Mouse (Mus musculus) lung, adult 2 months (tissue): ENCODE measurements around the gene Sost. TPM values are rescaled to one million over a fixed set of nuclear protein-coding genes. Genes with fewer than 3 reads are reported as not detected.
A peak's percentile ranks its signal among the peaks of the same experiment; 100 is the strongest.

Experiments
- DNase-seq: peaks from one replicate; pipeline ENCODE4 v3.0.0; 2022
- H3K4me1 ChIP-seq: fragments of 200-500 bp; 2 replicates; pipeline ENCODE4 v1.6.1; 2011; ENCODE audit warnings: low read length; ENCODE audit not compliant: control insufficient read depth, insufficient read depth
- H3K4me3 ChIP-seq: fragments of 200-500 bp; replicated peaks from 2 replicates; pipeline ENCODE3; 2011; ENCODE audit warnings: low read depth, mild to moderate bottlenecking, control low read depth, low read length; ENCODE audit errors: extremely low read depth
- CTCF ChIP-seq: fragments of 200-500 bp; IDR thresholded peaks from 2 replicates; pipeline ENCODE4 v1.5.1; 2011; ENCODE audit warnings: mild to moderate bottlenecking, low read length, control low read depth; ENCODE audit not compliant: insufficient read depth
- POLR2A ChIP-seq: fragments of 200-500 bp; IDR thresholded peaks from 2 replicates; pipeline ENCODE4 v1.6.1; 2011; ENCODE audit warnings: low read depth, mild to moderate bottlenecking, control low read depth, low read length, borderline replicate concordance; ENCODE audit errors: extremely low read depth
- WGBS: fragments of 180-500 bp; shearing (Covaris S2); methylation state at CpG from one replicate; pipeline ENCODE4 v1.1.7; 2018; 5-methylcytosine and 5-hydroxymethylcytosine counted together
- polyA plus RNA-seq: library from polyadenylated mRNA; depleted of rRNA; stranded (reverse); fragments of >200 nt; gene quantifications from 2 replicates; pipeline ENCODE4 v1.2.3, GENCODE M21; 2012

The Sost gene
- polyA plus RNA-seq, 1 experiment, result 2.2 TPM

DNA sequence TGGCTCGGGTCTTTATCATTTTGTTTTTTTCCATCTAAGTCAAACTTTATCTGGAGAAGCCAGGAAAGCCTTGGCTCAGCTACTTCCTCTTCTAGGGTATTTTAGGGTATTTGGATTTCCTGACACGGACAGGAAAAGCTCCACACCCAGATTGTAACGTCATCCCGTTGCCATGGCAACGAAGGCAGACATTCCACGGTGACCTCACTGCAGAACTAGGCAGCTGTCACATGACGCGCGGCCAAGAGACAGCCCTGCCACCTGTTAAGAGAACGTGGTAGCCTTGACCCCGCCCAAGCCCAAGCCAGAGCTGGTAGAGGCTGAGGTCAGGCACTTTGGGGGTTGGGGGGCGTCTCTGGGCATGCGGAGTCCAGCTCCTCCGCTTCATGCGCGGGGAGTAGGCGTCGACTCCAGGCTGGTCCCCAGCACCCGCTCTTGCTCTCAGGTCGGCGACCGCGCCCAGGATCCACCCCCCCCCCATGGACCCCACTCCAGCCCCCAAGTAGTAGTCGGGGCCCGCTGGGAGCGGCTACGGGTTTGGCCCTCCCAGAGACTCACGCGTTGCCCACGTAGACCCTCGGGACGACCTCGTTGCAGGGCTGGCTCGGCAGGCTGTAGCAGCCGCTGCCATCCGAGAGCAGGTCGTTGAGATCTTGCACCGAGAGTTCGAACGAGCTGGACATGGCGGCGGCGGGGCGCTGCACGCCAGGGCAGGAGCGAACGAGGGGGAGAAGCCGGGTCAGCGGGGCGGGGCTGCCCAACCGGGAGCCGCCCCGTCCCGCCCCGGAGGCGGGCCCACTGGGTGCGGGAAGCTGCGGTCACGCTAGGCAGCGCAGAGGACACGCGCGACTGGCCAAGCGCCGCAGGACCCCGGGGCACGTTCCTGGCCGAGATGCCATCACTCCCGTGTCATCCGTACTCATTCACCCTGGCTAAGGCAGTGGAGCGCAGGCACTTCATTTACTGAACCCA is 17.5 kb upstream of the Sost start, which contains the start of gene Cfap97d1:
Gene Cfap97d1 (plus strand): TSS at position 226 of the 972 bp plus-strand sequence.
- TF ChIP-seq POLR2A (peak; percentile 91), CTCF (no peak)
- DNase-seq, result peak; percentile 94
- under 1% methylated on average over 71 of the region's 71 CpGs for WGBS
- Histone ChIP-seq H3K4me3 (peak within 1 kb of the TSS; percentile 83), H3K4me1 (peaks cover 13% of the 10 kb centered on the region)

GRCm38 (mm10) chr11:101983431-101983921 is 16.7 kb upstream of the Sost start:
- no peak for TF ChIP-seq CTCF
- TF ChIP-seq POLR2A, result no peak
- Histone ChIP-seq H3K4me3 (peak overlapping the region; percentile 68), H3K4me1 (peaks cover 13% of the 10 kb centered on the region)
- WGBS, result 34% methylated on average over 10 of the region's 10 CpGs
- no peak for DNase-seq

GRCm38 (mm10) chr11:101982981-101983411 is 16.2 kb upstream of the Sost start:
- DNase-seq, result no peak
- WGBS, result 55% methylated on average over 6 of the region's 6 CpGs
- Histone ChIP-seq H3K4me1 (peaks cover 13% of the 10 kb centered on the region), H3K4me3 (peak overlapping the region; percentile 68)
- no peak for TF ChIP-seq CTCF
- peak; percentile 46; the same call in 1 of the 2 replicates for TF ChIP-seq POLR2A

DNA sequence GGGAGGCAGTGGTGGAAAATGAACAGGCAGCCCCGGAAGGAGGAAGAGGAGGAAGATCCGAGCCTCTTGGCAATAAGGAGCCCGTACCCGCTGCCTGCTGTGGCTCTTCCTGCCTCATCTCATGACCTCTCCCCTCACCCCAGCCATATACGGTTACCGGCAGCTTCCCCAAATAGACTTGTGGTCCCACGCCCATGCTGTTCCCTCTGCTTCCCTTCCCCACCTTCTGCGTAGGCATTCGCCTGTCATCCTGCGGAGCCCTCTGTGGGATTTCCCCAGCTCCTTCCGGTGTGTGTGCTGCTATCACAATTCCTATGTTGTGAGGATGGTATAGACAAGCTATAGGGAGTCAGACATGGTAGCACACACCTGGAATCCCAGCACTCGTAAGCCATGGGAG is 15.0 kb upstream of the Sost start:
- H3K4me3 ChIP-seq, result no peak overlapping the region

GRCm38 (mm10) chr11:101980603-101981157 is 13.9 kb upstream of the Sost start:
- TF ChIP-seq POLR2A, result no peak
- TF ChIP-seq CTCF, result no peak
- WGBS, result 87% methylated on average over 9 of the region's 9 CpGs
- H3K4me3 ChIP-seq, result no peak overlapping the region
- DNase-seq, result no peak
- H3K4me1 ChIP-seq, result peaks cover 13% of the 10 kb centered on the region

More for the DNA sequence above, 15.0 kb upstream of the Sost start:
- H3K4me1 ChIP-seq, result peaks cover 13% of the 10 kb centered on the region
- 46% methylated on average over 12 of the region's 12 CpGs for WGBS
- TF ChIP-seq POLR2A, result no peak
- TF ChIP-seq CTCF, result no peak
- no peak for DNase-seq

DNA sequence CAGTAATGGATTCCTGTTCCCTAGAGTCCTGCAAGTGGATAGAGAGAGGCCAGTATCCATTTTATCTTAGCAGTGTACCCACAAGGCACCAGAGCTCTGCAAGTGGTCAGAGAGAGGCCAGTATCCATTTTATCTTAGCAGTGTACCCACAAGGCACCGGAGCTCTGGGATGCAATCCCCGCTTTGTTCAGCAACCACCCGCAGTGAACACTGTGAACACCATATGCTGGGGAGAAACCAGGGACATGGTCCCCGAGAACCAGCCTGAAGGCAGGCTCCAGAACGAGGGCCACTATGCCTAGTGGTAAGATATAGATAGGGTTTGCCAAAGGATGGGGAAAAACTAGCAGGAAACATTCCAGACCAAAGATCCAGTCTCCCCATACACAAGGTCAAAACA is 12.3 kb upstream of the Sost start:
- no peak for TF ChIP-seq POLR2A
- TF ChIP-seq CTCF, result no peak
- Histone ChIP-seq H3K4me1 (peaks cover 13% of the 10 kb centered on the region), H3K4me3 (no peak overlapping the region)
- WGBS, result 94% methylated on average over 5 of the region's 5 CpGs
- no peak for DNase-seq

DNA sequence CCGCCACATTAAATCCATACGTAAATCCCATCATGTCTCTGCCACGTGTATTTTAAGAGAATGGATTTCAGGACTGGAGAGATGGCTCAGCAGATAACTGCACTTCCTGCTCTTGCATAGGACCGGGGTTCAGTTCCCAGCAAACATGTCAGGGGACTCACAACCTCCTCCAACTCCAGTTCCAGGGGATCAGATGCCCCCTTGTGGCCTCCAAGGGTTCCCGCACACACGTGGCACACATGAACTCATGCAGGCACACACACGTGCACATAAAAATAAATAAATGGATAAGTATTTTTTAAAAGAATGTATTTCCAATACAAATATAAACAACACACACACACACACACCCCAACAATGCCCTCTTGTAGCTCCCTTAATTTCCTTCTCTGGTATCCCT is 10.1 kb upstream of the Sost start:
- TF ChIP-seq POLR2A (no peak), CTCF (0 out of 2 replicates have a peak, but pooled peaks have one; percentile 7)
- WGBS, result 89% methylated on average over 7 of the region's 7 CpGs
- no peaks in the 10 kb centered on the region for H3K4me1 ChIP-seq
- H3K4me3 ChIP-seq, result no peak overlapping the region
- DNase-seq, result no peak

DNA sequence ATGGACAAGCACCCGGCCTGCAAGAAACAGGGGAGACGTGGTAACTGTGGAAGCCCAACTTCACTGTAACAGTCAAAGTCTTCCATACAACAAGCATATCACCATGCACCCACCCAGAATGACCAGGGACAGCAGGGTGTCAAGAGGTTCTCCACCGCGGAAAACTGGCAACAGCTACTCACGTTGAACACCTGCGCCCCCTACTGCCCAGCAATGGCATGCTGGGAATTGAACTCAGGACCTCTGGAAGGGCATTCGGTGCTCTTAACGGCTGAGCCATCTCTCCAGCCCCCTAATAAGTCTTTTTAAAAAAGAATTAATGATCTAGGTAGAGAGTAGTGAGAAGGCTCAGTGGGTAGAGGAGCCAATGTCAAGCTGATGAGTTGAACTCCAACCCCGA is 8.1 kb upstream of the Sost start:
- no peak for DNase-seq
- no peaks in the 10 kb centered on the region for H3K4me1 ChIP-seq
- TF ChIP-seq POLR2A (no peak), CTCF (peak; percentile 62)

GRCm38 (mm10) chr11:101974181-101974580 is 7.4 kb upstream of the Sost start:
- TF ChIP-seq CTCF (no peak), POLR2A (no peak)
- Histone ChIP-seq H3K4me1 (no peaks in the 10 kb centered on the region), H3K4me3 (no peak overlapping the region)
- 63% methylated on average over 6 of the region's 6 CpGs for WGBS
- no peak for DNase-seq

More for the DNA sequence above, 8.1 kb upstream of the Sost start:
- H3K4me3 ChIP-seq, result no peak overlapping the region
- 54% methylated on average over 9 of the region's 9 CpGs for WGBS
